Mouse (Mus musculus): ENCODE data around the gene Itpa. TPM values are rescaled to one million over a fixed set of nuclear protein-coding genes. Genes with fewer than 3 reads are reported as not detected.

The Itpa gene
- total and polyA plus RNA-seq, 2 experiments = 24.1 to 33.8 TPM

GRCm38 (mm10) chr2:130679899-130680298 is 12.5 kb downstream of the Itpa start:
- Histone ChIP-seq H3K9ac (ENCODE audit: low read depth, low read length) (no peak overlapping the region), H3K4me3 (ENCODE audit: insufficient read depth, low read depth, low read length) (no peak overlapping the region), H3K36me3 (ENCODE audit: control insufficient read depth, insufficient read depth, low read length) (peaks cover 31% of the 10 kb centered on the region), H3K27me3 (ENCODE audit: control insufficient read depth, insufficient read depth, low read length) (no peaks in the 10 kb centered on the region), H3K4me1 (ENCODE audit: control insufficient read depth, insufficient read depth, low read length) (no peaks in the 10 kb centered on the region), H3K27ac (replicated peaks; ENCODE audit: insufficient read depth, low read depth, low read length) (no peak overlapping the region), H3K79me2 (ENCODE audit: control insufficient read depth, insufficient read depth, low read length) (no peaks in the 10 kb centered on the region)
- TF ChIP-seq POLR2A (IDR thresholded peaks at IDR 0.05; ENCODE audit: extremely low read depth, insufficient read depth, low read length) (no peak), CTCF (IDR thresholded peaks at IDR 0.05; ENCODE audit: low read depth, low read length) (no peak)
- DNase-seq (ENCODE audit: extremely low read depth, low read depth, low spot score) = no peak
- 94% methylated on average over 6 of the region's 6 CpGs for WGBS

DNA sequence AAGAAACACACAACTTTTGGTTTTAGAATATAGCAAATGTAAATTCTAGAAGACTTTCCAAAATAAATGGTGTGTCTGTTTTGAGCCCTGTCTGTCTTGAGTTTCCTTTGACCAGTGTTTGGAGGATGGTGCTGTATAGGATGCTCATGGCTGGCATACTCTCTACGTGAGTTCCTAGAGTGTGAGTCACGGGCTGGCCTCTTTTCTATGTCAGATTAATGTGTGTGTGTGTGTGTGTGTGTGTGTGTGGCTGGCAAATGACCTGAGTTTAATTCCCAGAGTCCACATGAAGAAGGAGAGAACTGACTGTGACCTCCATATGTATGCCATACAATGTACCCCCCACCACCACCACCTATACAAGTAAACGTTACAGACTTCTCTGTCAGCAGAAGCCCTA is 14.1 kb downstream of the Itpa start:
- peaks cover 18% of the 10 kb centered on the region; the same call in 1 of the 2 replicates for H3K36me3 ChIP-seq (ENCODE audit: control insufficient read depth, insufficient read depth, low read length)

DNA sequence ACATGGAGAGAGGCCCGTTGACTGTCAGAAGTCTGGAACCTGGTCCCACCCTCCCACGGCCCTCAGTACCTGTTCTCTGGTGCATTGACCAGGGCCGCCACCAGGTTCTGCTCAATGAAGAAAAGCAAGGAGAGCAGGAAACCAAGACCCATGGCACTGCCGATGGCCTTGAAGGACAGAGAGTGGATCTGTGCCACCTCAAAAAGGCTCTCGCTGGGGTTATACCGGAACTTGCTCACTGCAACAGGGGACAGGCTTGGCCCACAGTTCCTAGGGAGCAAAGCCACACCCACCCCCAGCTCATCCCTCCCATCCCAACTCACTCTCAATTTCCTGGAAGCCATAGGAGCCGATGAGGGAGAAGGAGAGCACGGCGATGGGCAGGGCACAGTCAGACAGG is 18.0 kb downstream of the Itpa start:
- Histone ChIP-seq H3K4me3 (ENCODE audit: insufficient read depth, low read depth, low read length) (no peak overlapping the region), H3K4me1 (ENCODE audit: control insufficient read depth, insufficient read depth, low read length) (no peaks in the 10 kb centered on the region), H3K27me3 (ENCODE audit: control insufficient read depth, insufficient read depth, low read length) (no peaks in the 10 kb centered on the region), H3K9ac (ENCODE audit: low read depth, low read length) (no peak overlapping the region), H3K27ac (replicated peaks; ENCODE audit: insufficient read depth, low read depth, low read length) (no peak overlapping the region), H3K79me2 (ENCODE audit: control insufficient read depth, insufficient read depth, low read length) (no peaks in the 10 kb centered on the region), H3K36me3 (ENCODE audit: control insufficient read depth, insufficient read depth, low read length) (peaks cover 1% of the 10 kb centered on the region; the same call in 1 of the 2 replicates)
- no peak for TF ChIP-seq CTCF (IDR thresholded peaks at IDR 0.05; ENCODE audit: low read depth, low read length)
- no peak for TF ChIP-seq POLR2A (IDR thresholded peaks at IDR 0.05; ENCODE audit: extremely low read depth, insufficient read depth, low read length)
- DNase-seq (ENCODE audit: extremely low read depth, low read depth, low spot score) = no peak
- WGBS = 89% methylated on average over 9 of the region's 9 CpGs

More for the DNA sequence above, 14.1 kb downstream of the Itpa start:
- H3K79me2 ChIP-seq (ENCODE audit: control insufficient read depth, insufficient read depth, low read length) = no peaks in the 10 kb centered on the region
- 92% methylated on average over 3 of the region's 3 CpGs for WGBS
- no peak overlapping the region for H3K27ac ChIP-seq (replicated peaks; ENCODE audit: insufficient read depth, low read depth, low read length)
- no peak for DNase-seq (ENCODE audit: extremely low read depth, low read depth, low spot score)
- no peak overlapping the region for H3K9ac ChIP-seq (ENCODE audit: low read depth, low read length)
- H3K4me3 ChIP-seq (ENCODE audit: insufficient read depth, low read depth, low read length) = no peak overlapping the region
- TF ChIP-seq CTCF (IDR thresholded peaks at IDR 0.05; ENCODE audit: low read depth, low read length) = no peak
- TF ChIP-seq POLR2A (IDR thresholded peaks at IDR 0.05; ENCODE audit: extremely low read depth, insufficient read depth, low read length) = no peak
- no peaks in the 10 kb centered on the region for H3K27me3 ChIP-seq (ENCODE audit: control insufficient read depth, insufficient read depth, low read length)
- no peaks in the 10 kb centered on the region for H3K4me1 ChIP-seq (ENCODE audit: control insufficient read depth, insufficient read depth, low read length)

DNA sequence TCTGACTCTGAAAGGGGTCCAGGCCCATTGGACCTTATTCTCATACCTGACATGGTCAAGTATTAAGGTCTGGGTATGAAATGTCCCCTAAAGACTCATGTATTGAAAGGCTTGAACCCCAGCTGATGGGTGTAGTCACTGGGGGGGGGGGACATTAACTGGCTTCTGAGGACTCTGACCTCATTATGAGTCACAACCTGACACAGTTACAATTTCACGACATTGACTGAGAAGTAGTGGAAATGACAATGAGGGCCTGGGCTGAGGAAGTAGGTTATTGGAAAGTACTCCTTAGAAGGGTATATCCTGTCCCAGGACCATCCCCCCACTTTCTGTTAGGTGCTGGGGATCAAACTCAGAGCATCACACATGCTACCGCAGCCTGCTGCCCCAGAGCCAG is 21.6 kb downstream of the Itpa start:
- Histone ChIP-seq H3K4me3 (ENCODE audit: insufficient read depth, low read depth, low read length) (no peak overlapping the region), H3K9ac (ENCODE audit: low read depth, low read length) (no peak overlapping the region), H3K27me3 (ENCODE audit: control insufficient read depth, insufficient read depth, low read length) (no peaks in the 10 kb centered on the region), H3K4me1 (ENCODE audit: control insufficient read depth, insufficient read depth, low read length) (no peaks in the 10 kb centered on the region), H3K79me2 (ENCODE audit: control insufficient read depth, insufficient read depth, low read length) (no peaks in the 10 kb centered on the region), H3K36me3 (ENCODE audit: control insufficient read depth, insufficient read depth, low read length) (no peaks in the 10 kb centered on the region), H3K27ac (replicated peaks; ENCODE audit: insufficient read depth, low read depth, low read length) (no peak overlapping the region)
- TF ChIP-seq POLR2A (IDR thresholded peaks at IDR 0.05; ENCODE audit: extremely low read depth, insufficient read depth, low read length) = no peak
- no peak for TF ChIP-seq CTCF (IDR thresholded peaks at IDR 0.05; ENCODE audit: low read depth, low read length)
- 56% methylated on average over 2 of the region's 2 CpGs for WGBS
- DNase-seq (ENCODE audit: extremely low read depth, low read depth, low spot score) = no peak

- H3K27ac ChIP-seq (replicated peaks; ENCODE audit: insufficient read depth, low read depth, low read length) = no peak overlapping the region
- peaks cover 19% of the 10 kb centered on the region for H3K27me3 ChIP-seq (ENCODE audit: control insufficient read depth, insufficient read depth, low read length)
- peaks cover 5% of the 10 kb centered on the region; the same call in 1 of the 2 replicates for H3K4me1 ChIP-seq (ENCODE audit: control insufficient read depth, insufficient read depth, low read length)
- WGBS = 60% methylated on average over 3 of the region's 3 CpGs
- TF ChIP-seq POLR2A (IDR thresholded peaks at IDR 0.05; ENCODE audit: extremely low read depth, insufficient read depth, low read length) (no peak), CTCF (IDR thresholded peaks at IDR 0.05; ENCODE audit: low read depth, low read length) (no peak)
- no peak for DNase-seq (ENCODE audit: extremely low read depth, low read depth, low spot score)
- H3K79me2 ChIP-seq (ENCODE audit: control insufficient read depth, insufficient read depth, low read length) = no peaks in the 10 kb centered on the region
- no peak overlapping the region for H3K4me3 ChIP-seq (ENCODE audit: insufficient read depth, low read depth, low read length)
- H3K36me3 ChIP-seq (ENCODE audit: control insufficient read depth, insufficient read depth, low read length) = no peaks in the 10 kb centered on the region
- no peak overlapping the region for H3K9ac ChIP-seq (ENCODE audit: low read depth, low read length)
Measured at GRCm38 (mm10) chr2:130693563-130693962, 26.2 kb downstream of the Itpa start.

- Histone ChIP-seq H3K79me2 (ENCODE audit: control insufficient read depth, insufficient read depth, low read length) (no peaks in the 10 kb centered on the region), H3K27me3 (ENCODE audit: control insufficient read depth, insufficient read depth, low read length) (peaks cover 19% of the 10 kb centered on the region), H3K9ac (ENCODE audit: low read depth, low read length) (no peak overlapping the region), H3K36me3 (ENCODE audit: control insufficient read depth, insufficient read depth, low read length) (no peaks in the 10 kb centered on the region), H3K27ac (replicated peaks; ENCODE audit: insufficient read depth, low read depth, low read length) (no peak overlapping the region), H3K4me1 (ENCODE audit: control insufficient read depth, insufficient read depth, low read length) (peaks cover 5% of the 10 kb centered on the region; the same call in 1 of the 2 replicates), H3K4me3 (ENCODE audit: insufficient read depth, low read depth, low read length) (peak overlapping the region; percentile 50; the same call in 1 of the 2 replicates)
- no peak for DNase-seq (ENCODE audit: extremely low read depth, low read depth, low spot score)
- 3% methylated on average over 31 of the region's 31 CpGs for WGBS
- TF ChIP-seq CTCF (IDR thresholded peaks at IDR 0.05; ENCODE audit: low read depth, low read length) (no peak), POLR2A (IDR thresholded peaks at IDR 0.05; ENCODE audit: extremely low read depth, insufficient read depth, low read length) (no peak)
Measured at GRCm38 (mm10) chr2:130696700-130697152, 29.3 kb downstream of the Itpa start.
